Mouse (Mus musculus) heart, embryonic 12.5 days (tissue): ENCODE measurements around the gene Ccdc162. TPM values are rescaled to one million over a fixed set of nuclear protein-coding genes. Genes with fewer than 3 reads are reported as not detected.

ENCODE experiments used
- ATAC-seq: fragments of 200-750 bp; cut with Nextera tagmentation; 2 replicates; pipeline ENCODE4 v1.8.0; 2017; ENCODE audit warnings: moderate TSS enrichment, moderate library complexity; ENCODE audit not compliant: insufficient number of reproducible peaks, low FRiP score
- H3K27ac ChIP-seq: fragments of 300-500 bp; sonication (generic); 2 replicates; pipeline ENCODE4 v1.5.1; 2016; ENCODE audit warnings: mild to moderate bottlenecking, moderate library complexity; ENCODE audit not compliant: poor library complexity, severe bottlenecking
- H3K27me3 ChIP-seq: fragments of 300-500 bp; sonication (generic); replicated peaks from 2 replicates; pipeline ENCODE4 v1.6.1; 2016; ENCODE audit warnings: mild to moderate bottlenecking, moderate library complexity
- H3K36me3 ChIP-seq: fragments of 300-500 bp; sonication (generic); 2 replicates; pipeline ENCODE4 v1.6.1; 2016; ENCODE audit warnings: mild to moderate bottlenecking, moderate library complexity
- H3K4me1 ChIP-seq: fragments of 300-500 bp; sonication (generic); replicated peaks from 2 replicates; pipeline ENCODE4 v1.6.1; 2016; ENCODE audit warnings: mild to moderate bottlenecking
- H3K4me2 ChIP-seq: fragments of 300-500 bp; sonication (generic); 2 replicates; pipeline ENCODE4 v1.6.1; 2016; ENCODE audit warnings: mild to moderate bottlenecking, moderate library complexity
- H3K4me3 ChIP-seq: fragments of 300-500 bp; sonication (generic); 2 replicates; pipeline ENCODE4 v1.5.1; 2016; ENCODE audit warnings: mild to moderate bottlenecking
- H3K9ac ChIP-seq: fragments of 300-500 bp; sonication (generic); 2 replicates; pipeline ENCODE4 v1.6.1; 2016; ENCODE audit warnings: mild to moderate bottlenecking, moderate library complexity
- H3K9me3 ChIP-seq: fragments of 300-500 bp; sonication (generic); replicated peaks from 2 replicates; pipeline ENCODE4 v1.6.1; 2016; ENCODE audit warnings: mild to moderate bottlenecking, moderate library complexity
- WGBS: fragments of 180-500 bp; shearing (Covaris S2); methylation state at CpG from one replicate; pipeline ENCODE4 v1.1.7; 2016; 5-methylcytosine and 5-hydroxymethylcytosine counted together
- polyA plus RNA-seq: library from polyadenylated mRNA; unstranded; fragments of >200 nt; fragmentation: Nextera tagmentation; extraction: Ambion mirVana; gene quantifications from 2 replicates; pipeline ENCODE4 v1.2.1, GENCODE M21; 2016

Gene Ccdc162
- polyA plus RNA-seq, 1 experiment from 2014 or later = 0.34 TPM

DNA sequence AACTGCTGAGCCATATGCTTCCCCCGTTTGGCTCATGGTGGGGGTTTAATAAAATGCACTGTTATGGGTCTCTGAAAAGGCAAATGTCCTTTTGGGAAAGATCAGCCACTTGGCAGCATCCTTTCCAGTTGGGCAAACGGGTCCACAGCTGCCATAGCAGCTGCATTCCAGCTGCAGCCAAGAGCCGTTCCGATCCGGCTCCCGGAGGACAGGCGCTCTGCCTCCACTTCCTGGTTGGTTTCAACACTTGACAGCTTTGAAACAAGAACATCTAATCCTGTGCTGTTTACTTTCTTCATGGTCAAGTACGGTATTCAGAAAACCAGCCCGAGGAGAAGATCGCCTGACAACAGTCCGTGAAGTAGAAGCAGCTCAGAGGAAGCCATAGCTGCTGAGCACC, 19.4 kb downstream of the Ccdc162 start:
- H3K27me3 ChIP-seq = no peaks in the 10 kb centered on the region
- no peaks in the 10 kb centered on the region for H3K4me1 ChIP-seq
- H3K9ac ChIP-seq = no peak overlapping the region
- 75% methylated on average over 11 of the region's 11 CpGs for WGBS
- no peak overlapping the region for H3K27ac ChIP-seq
- no peak for ATAC-seq
- no peaks in the 10 kb centered on the region for H3K36me3 ChIP-seq
- no peak overlapping the region for H3K4me2 ChIP-seq
- H3K4me3 ChIP-seq = no peak overlapping the region
- no peaks in the 10 kb centered on the region for H3K9me3 ChIP-seq

DNA sequence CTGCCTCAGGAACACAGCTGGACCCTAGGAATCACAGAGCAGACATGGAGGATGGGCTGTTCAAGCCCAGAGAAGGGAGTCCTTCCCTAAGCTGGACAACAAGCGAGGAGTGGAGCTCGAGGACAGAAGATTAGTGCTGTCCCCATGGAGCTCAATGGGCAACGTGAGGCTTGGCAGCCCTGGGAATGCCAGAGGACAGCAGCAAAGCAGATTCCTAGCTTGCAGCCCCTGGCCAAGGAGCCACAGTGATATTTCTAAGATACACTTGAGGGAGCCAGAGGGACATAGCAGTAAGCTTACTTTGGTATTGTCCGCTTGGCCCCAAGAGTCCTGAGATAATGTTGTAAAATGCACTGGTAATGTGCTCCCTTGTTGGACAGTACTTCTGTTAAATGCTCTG, 25.5 kb downstream of the Ccdc162 start:
- Histone ChIP-seq H3K9ac (no peak overlapping the region), H3K4me3 (no peak overlapping the region), H3K9me3 (0 out of 2 replicates have a peak, but pooled peaks cover 6% of the 10 kb centered on the region), H3K4me2 (no peak overlapping the region), H3K27me3 (peaks cover 3% of the 10 kb centered on the region; the same call in 1 of the 2 replicates), H3K27ac (no peak overlapping the region), H3K4me1 (peaks cover 4% of the 10 kb centered on the region; the same call in 1 of the 2 replicates), H3K36me3 (no peaks in the 10 kb centered on the region)
- ATAC-seq = no peak
- WGBS = 54% methylated on average over 4 of the region's 4 CpGs

- Histone ChIP-seq H3K36me3 (no peaks in the 10 kb centered on the region), H3K4me1 (peaks cover 4% of the 10 kb centered on the region; the same call in 1 of the 2 replicates), H3K27ac (no peak overlapping the region), H3K4me3 (peak overlapping the region; percentile 50), H3K9me3 (0 out of 2 replicates have a peak, but pooled peaks cover 6% of the 10 kb centered on the region), H3K9ac (peak overlapping the region; percentile 61), H3K27me3 (peaks cover 4% of the 10 kb centered on the region; the same call in 1 of the 2 replicates), H3K4me2 (peak overlapping the region; percentile 76)
- WGBS = 22% methylated on average over 24 of the region's 24 CpGs
- ATAC-seq = no peak; the same call in 1 of the 2 replicates
These were observed 26.2 kb downstream of the Ccdc162 start for GRCm38 (mm10) chr10:41689941-41690887.

DNA sequence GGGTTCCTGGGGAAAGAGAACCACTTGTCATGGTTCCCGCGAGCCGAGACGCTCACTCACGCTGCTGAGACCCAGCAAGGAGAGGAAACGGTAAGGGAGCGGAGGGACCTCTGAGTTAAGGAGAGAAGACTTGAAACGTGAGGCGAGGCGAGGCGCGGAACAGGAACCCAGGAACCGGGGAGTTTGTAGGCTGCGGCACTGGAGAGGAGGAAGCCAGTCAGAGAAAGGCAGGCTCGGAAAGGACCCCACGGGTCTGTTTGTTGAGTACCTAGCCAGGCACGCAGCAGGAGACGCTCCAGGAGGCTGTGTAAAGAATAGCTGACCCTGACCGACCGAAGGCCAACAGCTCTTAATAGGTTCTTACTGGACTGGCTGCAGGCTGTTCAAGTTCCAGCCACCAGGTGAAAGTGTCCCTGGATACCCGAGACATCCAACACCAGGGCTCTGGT, 31.9 kb downstream of the Ccdc162 start:
- H3K4me3 ChIP-seq = peak overlapping the region; percentile 24
- H3K27me3 ChIP-seq = peaks cover 4% of the 10 kb centered on the region; the same call in 1 of the 2 replicates
- H3K9ac ChIP-seq = peak overlapping the region; percentile 13; the same call in 1 of the 2 replicates
- H3K36me3 ChIP-seq = no peaks in the 10 kb centered on the region
- 0 out of 2 replicates have a peak, but pooled peaks cover 6% of the 10 kb centered on the region for H3K9me3 ChIP-seq
- 2% methylated on average over 21 of the region's 21 CpGs for WGBS
- H3K4me2 ChIP-seq = peak overlapping the region; percentile 61
- H3K4me1 ChIP-seq = no peaks in the 10 kb centered on the region
- H3K27ac ChIP-seq = no peak overlapping the region
- ATAC-seq = no peak

- Histone ChIP-seq H3K9me3 (0 out of 2 replicates have a peak, but pooled peaks cover 4% of the 10 kb centered on the region), H3K36me3 (no peaks in the 10 kb centered on the region), H3K27ac (no peak overlapping the region), H3K4me3 (no peak overlapping the region), H3K4me2 (no peak overlapping the region), H3K4me1 (peaks cover 8% of the 10 kb centered on the region; the same call in 1 of the 2 replicates), H3K27me3 (peaks cover 4% of the 10 kb centered on the region; the same call in 1 of the 2 replicates), H3K9ac (no peak overlapping the region)
- no peak for ATAC-seq
- WGBS = 41% methylated on average over 16 of the region's 16 CpGs
These were observed 33.7 kb downstream of the Ccdc162 start for GRCm38 (mm10) chr10:41682546-41683393.

DNA sequence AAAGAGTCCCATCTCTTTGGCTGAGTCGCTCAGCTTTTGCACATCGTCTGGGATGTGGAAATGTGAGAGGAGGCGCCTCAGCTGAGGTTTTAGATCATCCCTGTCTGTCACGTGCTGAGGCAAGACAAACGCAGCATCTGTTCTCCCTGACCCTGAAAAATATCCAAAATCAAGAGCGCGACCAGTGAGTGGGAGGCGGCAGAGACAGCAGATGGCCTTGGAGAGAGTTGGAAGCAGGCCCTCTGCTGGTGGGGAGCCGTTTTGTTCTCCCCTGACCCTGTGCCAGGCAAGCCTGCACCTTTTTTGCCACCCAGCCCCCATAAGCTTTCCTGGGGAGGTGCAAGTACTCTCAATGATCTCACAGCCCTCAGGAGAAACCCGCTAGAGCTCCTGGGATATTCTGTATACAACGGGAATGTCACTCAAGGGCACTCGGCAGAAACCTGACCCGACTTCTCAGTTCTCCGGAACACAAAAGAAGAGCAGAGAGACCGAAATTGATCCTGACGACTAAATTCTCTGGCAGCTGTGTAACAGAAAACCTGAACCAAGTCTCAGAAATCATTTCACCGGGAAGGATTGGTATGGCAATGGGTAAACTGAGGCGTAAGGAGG, 37.6 kb downstream of the Ccdc162 start:
- Histone ChIP-seq H3K4me2 (peak overlapping the region; percentile 58), H3K9ac (no peak overlapping the region), H3K27ac (no peak overlapping the region), H3K9me3 (no peaks in the 10 kb centered on the region), H3K4me3 (0 out of 2 replicates have a peak overlapping the region, but pooled peaks have one; percentile 6), H3K27me3 (no peaks in the 10 kb centered on the region), H3K36me3 (no peaks in the 10 kb centered on the region), H3K4me1 (peaks cover 8% of the 10 kb centered on the region; the same call in 1 of the 2 replicates)
- 27% methylated on average over 18 of the region's 18 CpGs for WGBS
- ATAC-seq = no peak

- no peak overlapping the region for H3K27ac ChIP-seq
- H3K9me3 ChIP-seq = no peaks in the 10 kb centered on the region
- no peaks in the 10 kb centered on the region for H3K27me3 ChIP-seq
- no peak overlapping the region for H3K9ac ChIP-seq
- H3K36me3 ChIP-seq = no peaks in the 10 kb centered on the region
- ATAC-seq = no peak
- H3K4me3 ChIP-seq = no peak overlapping the region
- H3K4me2 ChIP-seq = no peak overlapping the region
- WGBS = 56% methylated on average over 8 of the region's 8 CpGs
- H3K4me1 ChIP-seq = peaks cover 8% of the 10 kb centered on the region; the same call in 1 of the 2 replicates
These were observed 39.0 kb downstream of the Ccdc162 start for GRCm38 (mm10) chr10:41677396-41677795.

GRCm38 (mm10) chr10:41676661-41677061, 39.8 kb downstream of the Ccdc162 start:
- H3K27ac ChIP-seq = no peak overlapping the region
- peaks cover 8% of the 10 kb centered on the region; the same call in 1 of the 2 replicates for H3K4me1 ChIP-seq
- no peaks in the 10 kb centered on the region for H3K9me3 ChIP-seq
- ATAC-seq = no peak
- WGBS = 72% methylated on average over 6 of the region's 6 CpGs
- H3K4me2 ChIP-seq = no peak overlapping the region
- no peak overlapping the region for H3K9ac ChIP-seq
- H3K36me3 ChIP-seq = no peaks in the 10 kb centered on the region
- no peak overlapping the region for H3K4me3 ChIP-seq
- no peaks in the 10 kb centered on the region for H3K27me3 ChIP-seq

DNA sequence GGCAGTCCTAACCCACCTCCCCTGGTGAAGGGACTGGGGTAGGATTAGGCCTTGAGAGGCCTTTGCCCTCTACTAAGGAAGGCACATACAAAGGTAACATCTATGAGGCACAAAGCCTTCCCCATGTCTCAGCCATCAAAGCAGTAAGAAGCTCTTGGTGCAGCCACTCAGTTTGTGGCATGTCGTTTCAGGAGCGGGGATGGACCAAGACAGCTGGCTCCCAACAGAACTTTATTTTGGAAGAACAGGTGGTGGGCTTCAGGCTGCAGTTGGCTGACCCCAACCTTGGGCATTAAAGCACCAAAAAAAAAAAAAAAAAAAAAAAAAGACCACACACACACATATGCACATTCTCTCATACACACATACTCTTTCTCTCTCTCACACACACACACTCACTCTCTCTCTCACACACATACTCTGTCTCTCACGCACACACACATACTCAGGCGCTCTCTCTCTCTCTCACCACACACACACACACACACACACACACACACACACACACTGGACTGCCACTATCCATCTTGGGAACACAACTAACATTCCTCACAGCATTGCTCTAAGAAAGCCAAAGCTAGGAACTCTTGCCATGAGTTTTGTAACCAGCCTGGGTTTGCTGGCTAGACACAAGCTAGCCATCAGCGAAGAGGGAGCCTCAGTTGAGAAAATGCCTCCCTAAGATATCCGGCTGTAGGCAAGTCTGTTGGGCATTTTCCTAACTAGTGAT, 40.4 kb downstream of the Ccdc162 start:
- Histone ChIP-seq H3K9ac (no peak overlapping the region), H3K27me3 (no peaks in the 10 kb centered on the region), H3K36me3 (no peaks in the 10 kb centered on the region), H3K27ac (no peak overlapping the region), H3K4me1 (peaks cover 8% of the 10 kb centered on the region; the same call in 1 of the 2 replicates), H3K4me3 (no peak overlapping the region), H3K4me2 (no peak overlapping the region), H3K9me3 (no peaks in the 10 kb centered on the region)
- 80% methylated on average over 6 of the region's 6 CpGs for WGBS
- ATAC-seq = no peak

DNA sequence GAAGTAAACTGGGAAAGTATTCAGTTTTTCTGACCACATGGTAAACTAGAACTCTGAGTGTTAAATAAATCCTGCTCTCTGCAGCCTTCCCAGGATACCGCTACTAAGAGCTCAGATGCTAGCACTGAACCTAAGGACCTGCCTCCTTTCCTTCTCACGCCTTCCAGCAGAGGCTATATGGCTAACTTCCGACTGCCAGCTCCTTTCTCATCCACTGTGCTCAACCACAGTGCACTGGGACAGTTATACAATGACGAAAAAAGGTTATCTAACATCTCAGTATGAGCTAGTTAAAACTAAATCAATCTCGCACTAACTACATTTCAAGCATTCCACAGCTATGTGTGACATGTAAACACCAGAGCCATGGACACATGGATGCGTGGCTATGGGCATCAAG, 41.2 kb downstream of the Ccdc162 start:
- WGBS = 63% methylated on average over 6 of the region's 6 CpGs
- H3K4me2 ChIP-seq = no peak overlapping the region
- ATAC-seq = no peak
- H3K4me1 ChIP-seq = peaks cover 8% of the 10 kb centered on the region; the same call in 1 of the 2 replicates
- no peak overlapping the region for H3K27ac ChIP-seq
- no peaks in the 10 kb centered on the region for H3K36me3 ChIP-seq
- H3K9ac ChIP-seq = no peak overlapping the region
- no peaks in the 10 kb centered on the region for H3K9me3 ChIP-seq
- no peak overlapping the region for H3K4me3 ChIP-seq
- no peaks in the 10 kb centered on the region for H3K27me3 ChIP-seq
